Mouse (Mus musculus) left cerebral cortex, postnatal 4 days (tissue): ENCODE results near the gene Rtn4rl1. TPM values are rescaled to one million over a fixed set of nuclear protein-coding genes. Genes with fewer than 3 reads are reported as not detected.
A peak's percentile ranks its signal among the peaks of the same experiment; 100 is the strongest.

Experiments used
- DNase-seq: peaks from one replicate; pipeline ENCODE4 v3.0.0-alpha.2; 2022
- intact Hi-C: fragments of 180-260 bp; cut with DNase I; formaldehyde crosslinking; loops from one replicate; pipeline ENCODE4 v1.15.1; 2025
- total RNA-seq, 2 experiments: library from RNA; stranded (reverse); gene quantifications; 2 replicates each; pipeline ENCODE4 v1.2.3; 2021

Gene Rtn4rl1
- total RNA-seq, 2 experiments from 2014 or later: 31.6 to 35.4 TPM

DNA sequence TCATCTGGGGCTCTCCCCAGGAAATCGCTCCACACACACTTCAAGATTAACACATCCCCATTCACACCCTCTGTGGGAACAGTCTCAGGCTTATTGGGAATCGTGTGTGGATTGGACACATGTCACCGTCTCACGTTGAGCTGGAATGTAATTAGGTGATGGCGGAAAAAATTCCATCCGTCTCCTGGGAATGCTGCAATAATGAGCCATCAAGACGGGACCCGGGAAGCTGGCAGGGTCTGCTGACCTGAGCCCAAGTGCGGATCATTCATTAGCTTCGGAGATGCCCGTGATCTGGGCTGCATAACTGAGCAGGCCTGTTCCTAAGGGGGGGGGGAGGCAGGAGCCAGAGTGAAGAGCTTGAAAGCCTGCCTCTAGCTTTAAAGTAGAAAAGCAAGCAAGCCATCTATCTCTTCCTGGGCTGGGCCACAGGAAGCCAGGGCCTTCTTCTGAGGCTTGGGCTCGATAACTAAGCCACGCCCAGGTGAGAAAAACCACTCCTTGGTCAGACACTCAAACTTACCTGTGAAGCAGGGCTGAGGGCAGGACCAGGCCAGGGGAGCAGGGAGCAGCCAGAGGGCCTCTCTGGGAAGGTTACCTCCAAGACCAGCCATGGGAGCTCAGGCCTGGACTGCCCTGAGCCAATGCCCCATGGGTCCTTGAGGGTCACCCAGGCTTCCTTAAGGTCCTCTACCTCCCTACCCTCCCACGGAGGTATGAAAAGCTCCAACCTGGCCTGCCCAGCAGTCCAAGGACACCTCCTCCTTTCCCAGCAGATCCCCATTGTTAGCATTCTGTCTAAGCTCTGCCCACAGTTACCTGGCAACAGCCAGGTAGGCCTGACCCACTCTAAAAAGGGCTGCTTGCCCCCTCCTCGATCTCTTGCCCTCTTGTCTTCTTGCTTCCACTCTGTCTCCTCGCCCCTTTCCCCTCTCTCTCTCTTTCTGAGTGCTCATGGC is 52.1 kb downstream of the Rtn4rl1 start:
- intact Hi-C loops: no loop called here
- DNase-seq: no peak

DNA sequence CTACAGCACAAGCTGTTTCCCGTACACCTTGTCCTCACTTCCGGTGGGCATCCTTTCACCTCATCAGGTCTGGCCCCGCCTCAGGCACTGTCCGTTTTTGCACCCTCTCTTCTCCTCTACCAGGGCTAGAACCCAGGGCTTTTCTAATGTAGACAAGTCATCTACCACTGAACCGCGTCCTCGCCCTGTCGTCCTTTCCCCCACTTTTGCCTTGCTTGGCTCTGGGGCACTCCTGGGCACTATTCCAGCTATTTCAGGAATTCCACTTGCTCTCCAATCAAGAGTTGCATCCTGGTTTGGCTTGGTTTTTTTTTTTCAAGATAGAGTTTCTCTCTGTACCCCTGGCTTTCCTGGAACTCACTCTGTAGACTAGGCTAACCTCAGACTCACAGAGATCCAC is 53.0 kb downstream of the Rtn4rl1 start:
- DNase-seq: no peak
- intact Hi-C loops: no loop called here

DNA sequence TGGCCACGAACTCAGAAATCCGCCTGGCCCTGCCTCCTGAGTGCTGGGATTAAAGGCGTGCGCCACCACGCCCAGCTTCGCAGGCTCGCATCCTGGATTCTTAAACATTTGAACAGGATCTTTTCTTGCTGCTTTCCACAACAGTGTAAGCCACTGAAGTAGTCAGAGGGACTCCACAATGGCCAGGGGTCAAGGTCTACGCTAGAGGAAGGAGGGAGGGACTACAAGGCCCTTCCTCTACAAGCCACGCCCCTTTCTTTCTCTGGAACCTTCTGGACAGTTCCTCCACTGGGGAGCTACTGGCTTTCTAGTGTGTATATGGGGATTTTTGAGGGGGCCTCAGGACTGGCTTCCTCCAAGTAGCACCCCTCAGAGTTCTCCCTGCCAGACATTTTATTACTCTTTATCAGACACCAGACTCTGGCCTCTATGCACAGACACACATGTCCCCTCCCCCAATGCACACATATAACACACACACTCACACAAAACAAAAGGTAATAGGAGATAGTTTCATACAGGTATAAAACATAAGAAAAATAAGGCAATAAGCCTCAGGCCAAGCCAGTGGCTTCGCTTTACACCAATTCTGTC is 53.7 kb downstream of the Rtn4rl1 start:
- DNase-seq: no peak
- intact Hi-C loops: no loop called here

DNA sequence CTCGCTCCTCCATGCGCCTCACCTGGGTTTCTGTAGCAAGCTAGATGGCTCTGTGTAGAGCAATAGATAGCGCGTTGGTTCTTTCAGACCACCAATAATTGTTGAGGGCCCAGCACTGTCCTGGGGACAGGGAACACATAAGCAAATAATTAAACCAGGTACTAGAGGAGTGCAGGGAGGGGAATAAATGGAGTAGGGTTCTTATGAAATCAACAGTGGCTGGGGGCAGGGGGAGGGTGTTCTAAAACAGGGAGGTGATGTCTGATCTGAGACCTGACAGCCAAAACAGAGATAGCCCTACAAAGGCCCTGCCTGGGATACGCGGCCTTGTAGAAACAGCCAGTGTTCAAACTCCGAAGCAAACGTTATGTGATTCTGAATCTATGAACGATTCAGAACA is 56.0 kb downstream of the Rtn4rl1 start:
- intact Hi-C loops: no loop called here

DNA sequence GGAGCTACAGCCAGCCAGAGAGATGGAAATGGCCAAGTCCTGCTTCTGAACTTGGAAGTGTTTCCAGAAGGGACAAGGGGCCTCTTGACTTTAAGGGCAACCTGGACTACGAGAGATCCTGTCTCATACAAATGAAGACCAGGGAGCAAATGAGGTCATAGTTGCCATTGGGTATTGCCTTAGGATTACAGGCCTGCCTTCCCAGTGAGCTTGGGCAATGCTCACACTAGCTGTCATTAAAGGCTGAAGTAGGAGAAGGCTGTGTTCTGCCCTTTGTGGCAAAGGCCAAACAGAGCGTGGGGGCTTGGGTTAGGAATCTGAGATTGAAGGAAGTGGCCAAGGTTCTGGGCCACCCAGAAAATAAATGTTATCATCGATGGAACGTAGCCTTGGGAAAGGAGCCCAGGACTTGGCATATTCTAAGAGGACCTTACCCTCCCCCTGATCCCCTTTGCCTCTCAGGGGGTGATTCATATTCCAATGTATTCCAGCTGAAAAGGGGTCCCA is 57.5 kb downstream of the Rtn4rl1 start:
- DNase-seq: no peak
- intact Hi-C loops: no loop called here

More for the DNA sequence above, 56.0 kb downstream of the Rtn4rl1 start:
- DNase-seq: no peak

DNA sequence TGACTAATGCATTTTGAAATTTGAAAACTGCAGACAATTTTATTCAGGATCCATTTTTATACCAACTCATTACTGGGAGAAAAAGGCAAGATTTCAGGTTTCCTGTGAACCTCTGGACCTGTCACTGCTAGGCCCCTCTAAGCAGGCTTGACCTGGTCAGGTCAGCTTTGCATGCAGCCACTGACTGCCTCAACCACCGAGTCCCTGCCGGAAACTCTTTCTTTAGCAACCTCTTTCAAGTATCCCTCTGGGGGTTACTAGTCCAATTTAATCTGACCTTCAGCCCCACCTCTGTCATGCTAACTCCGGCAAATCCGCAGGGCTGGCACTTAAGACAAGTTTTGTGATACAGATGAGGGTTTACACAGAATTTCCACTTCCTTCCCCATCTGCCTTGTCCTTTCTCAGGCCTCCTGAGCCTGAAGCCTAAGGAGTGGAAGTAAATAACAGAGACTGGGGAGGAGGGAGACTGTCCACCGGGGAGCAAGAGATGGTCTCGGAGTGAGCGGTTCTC is 58.0 kb downstream of the Rtn4rl1 start:
- intact Hi-C loops: no loop called here
- no peak for DNase-seq

DNA sequence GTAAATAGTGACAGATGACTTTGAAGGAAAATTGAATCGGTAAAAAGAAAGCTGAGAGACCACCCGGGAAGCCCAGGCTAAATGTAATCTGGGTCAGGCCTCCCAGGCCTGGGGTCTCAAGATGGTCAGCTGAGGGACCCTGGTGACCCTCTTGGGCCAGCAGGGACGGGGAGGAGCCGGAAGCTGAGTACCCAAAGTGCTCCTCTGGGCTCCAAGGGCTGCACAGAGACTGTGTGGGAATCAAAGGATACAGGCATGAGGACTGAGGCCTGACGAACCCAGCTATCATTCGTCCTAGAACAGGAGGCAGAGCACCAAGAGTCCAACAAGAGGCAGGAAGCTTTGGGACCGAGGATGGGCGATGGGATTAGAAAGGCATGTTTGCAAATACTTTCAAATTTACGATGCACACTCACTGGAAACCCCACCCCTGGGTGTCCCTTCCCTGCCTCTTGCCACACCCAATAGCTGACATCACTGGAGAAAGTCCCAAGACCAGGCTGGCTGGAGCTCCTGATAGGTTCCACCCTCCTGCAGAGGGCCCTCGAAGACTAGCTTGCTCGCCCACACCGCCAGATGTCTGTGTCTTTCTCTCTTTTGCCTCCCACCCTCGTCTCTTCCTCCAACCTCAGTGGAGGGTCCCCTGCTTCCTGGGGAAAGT is 60.8 kb downstream of the Rtn4rl1 start:
- no peak for DNase-seq
- intact Hi-C loops: no loop called here

DNA sequence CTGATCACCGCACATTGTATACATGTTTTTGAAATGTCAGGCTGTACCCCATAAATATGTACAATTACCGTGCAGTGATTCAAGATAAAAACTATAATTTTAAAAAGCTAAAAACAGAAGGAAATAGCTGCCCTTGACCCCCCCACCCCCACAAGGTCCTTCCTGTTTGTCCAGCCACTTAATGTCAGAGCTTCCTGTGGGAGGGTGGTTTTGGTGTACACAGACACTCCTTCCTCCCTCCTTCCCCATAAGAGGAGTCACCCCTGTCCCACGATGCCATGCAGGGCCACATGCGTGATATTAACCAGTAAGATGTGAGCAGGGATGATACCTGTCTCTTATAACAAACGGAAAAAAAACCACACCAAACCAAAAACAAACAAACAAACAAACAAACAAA is 61.7 kb downstream of the Rtn4rl1 start:
- intact Hi-C loops: no loop called here
- no peak for DNase-seq

DNA sequence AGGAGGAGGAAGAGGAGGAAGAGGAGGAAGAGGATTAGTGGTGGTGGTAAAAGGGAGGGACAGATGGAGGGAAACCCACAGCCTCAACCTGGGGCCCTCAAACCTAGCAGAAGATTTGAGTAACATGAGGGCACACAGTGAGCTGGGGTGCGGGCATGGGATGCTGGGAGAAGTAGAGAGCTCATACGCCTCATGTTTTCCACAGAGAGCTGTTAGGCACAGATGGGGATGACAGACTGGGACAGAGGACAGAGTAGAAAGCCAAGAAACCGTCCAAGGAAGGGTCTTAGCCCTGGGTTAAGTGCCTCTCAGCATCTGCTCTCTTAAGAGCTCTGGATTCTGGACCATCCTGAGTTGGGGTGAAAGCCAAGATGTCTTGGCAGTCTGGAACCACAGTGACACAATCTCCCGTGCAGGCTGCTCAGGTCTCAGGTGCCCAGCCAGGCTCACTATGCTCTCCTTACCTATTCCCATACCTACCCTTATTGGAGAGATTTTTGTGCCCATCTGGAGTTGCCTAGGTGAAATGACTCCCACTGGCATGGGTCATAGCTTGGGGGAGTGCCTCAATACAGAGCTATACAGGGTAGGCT is 63.6 kb downstream of the Rtn4rl1 start:
- intact Hi-C loops: no loop called here

DNA sequence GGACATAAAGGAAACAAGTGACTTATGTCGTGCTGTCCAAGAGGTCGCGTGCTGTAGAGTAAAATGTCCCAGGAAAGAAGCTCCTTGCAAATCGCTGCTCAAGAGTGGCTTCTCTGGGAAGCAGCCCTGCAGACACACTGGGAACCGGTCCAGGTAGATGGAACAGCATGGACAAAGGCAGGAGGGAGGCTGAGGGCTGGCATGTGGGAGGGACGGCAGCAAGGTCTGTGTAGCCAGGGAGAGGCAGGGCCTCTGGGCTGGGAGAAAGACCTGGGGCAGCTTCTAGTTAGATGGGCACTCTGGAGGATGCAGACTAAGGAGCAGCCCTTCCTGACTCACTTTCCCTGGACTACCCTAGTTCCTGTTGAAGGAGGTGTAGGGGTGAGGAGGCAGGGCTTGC is 65.8 kb downstream of the Rtn4rl1 start:
- intact Hi-C loops: no loop called here
- peak; percentile 72 for DNase-seq

More for the DNA sequence above, 63.6 kb downstream of the Rtn4rl1 start:
- DNase-seq: no peak

DNA sequence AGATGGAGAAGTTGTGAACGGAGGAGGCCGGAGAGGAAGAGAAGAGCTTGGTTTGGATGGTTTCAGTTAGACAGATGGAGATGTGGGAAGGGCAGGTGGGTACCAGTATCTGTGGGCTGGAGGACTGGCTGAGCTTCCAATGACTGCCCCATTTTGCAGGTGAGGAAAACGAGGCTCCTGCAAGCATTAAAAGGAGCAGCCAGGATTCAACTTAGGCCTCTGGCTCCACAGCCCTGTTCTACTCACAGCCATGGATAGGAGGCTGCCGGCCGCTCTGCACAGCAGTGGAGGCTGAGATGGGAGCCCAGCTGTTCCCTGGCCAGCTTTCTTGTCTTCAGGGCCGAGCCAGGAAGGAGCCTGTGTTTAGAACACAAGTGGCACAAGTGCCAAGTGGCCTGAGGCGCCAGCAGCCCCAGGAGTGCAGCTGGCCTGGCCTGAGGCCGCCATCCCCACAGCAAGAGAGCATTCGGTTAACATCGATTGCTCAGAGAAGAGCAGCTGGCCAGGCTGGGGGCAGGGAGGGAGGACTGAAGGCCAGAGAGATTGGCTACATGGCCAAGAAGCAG is 66.5 kb downstream of the Rtn4rl1 start:
- DNase-seq: peak; percentile 87
- intact Hi-C loops: no loop called here

DNA sequence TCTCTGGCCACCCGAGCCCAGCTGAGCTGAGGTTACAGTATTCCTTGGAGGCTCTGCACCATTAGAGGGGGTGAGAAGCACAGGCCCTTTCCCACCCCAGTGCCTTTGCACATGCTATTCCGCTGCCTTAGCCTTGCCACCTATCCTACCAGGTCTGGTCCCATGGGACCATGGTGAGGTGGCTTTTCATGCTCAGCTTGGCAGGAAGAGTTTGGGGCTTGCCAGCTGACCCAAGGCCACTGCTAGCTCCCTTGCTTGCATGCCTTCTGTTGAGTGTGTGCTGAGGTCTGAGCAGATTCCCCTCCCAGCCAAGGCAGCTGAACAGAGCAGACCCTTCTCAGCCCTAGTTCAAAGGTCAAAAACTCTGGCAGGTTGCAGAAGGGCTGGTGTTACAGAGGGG is 67.4 kb downstream of the Rtn4rl1 start:
- intact Hi-C loops: no loop called here
- DNase-seq: no peak

DNA sequence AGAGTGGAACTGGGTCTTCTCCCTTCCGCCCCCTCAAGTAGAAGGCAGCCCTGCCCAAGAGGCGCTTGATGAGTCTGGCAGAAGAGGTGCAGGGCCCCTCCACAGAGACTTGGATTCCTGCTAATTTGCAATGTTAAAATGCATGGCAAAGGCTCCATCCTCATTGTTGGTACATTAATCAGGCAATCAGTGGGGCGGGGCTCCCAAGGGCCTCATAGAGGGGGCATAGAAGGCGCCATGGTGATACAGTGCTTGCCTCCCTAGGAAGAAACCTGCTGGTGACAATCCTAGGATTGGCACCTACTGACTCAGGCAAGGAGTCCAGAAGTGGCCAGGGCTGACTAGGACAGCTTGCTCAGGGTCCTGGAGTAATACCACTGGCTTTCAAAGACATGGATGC is 68.1 kb downstream of the Rtn4rl1 start:
- DNase-seq: no peak
- intact Hi-C loops: no loop called here

DNA sequence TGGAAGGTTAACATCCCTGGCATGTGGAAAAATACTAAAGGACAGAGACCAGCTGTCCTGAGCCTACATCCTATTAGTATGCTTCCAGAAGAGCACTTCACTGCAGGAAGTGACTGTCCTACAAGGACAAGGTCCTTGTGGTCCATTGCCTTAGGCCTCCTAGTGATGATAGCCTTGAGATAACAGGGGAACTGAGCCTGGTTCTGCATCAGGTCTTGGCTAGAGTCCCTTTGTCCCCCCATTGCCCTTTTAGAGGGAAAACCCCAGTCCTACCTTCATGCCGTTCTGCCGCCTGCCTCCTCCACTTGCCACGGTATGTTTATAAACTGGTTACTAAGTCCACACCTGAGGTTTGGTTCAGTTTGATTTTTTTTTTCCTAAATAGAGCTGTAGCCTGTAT is 68.6 kb downstream of the Rtn4rl1 start:
- DNase-seq: no peak
- intact Hi-C loops: no loop called here

DNA sequence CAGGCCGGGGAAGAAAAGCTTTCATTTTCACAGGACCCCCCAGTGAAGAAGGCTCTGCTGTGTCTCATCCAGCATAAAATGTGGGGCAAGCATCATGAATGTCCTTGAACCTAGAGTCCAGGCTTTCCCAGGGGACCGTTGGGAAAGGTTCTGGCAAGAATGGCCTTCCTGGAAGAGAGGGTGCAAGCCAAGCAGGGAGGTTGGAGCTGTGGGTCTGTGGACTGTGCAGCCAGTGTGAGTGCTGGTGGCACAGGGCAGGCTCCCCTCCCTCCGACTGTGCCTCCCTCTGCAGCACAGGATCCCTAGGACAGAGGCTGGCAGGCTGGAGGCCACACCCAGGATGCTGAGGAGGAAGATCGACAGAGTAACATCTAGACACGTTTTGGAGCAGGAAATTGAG is 69.2 kb downstream of the Rtn4rl1 start:
- intact Hi-C loops: no loop called here
- no peak for DNase-seq

DNA sequence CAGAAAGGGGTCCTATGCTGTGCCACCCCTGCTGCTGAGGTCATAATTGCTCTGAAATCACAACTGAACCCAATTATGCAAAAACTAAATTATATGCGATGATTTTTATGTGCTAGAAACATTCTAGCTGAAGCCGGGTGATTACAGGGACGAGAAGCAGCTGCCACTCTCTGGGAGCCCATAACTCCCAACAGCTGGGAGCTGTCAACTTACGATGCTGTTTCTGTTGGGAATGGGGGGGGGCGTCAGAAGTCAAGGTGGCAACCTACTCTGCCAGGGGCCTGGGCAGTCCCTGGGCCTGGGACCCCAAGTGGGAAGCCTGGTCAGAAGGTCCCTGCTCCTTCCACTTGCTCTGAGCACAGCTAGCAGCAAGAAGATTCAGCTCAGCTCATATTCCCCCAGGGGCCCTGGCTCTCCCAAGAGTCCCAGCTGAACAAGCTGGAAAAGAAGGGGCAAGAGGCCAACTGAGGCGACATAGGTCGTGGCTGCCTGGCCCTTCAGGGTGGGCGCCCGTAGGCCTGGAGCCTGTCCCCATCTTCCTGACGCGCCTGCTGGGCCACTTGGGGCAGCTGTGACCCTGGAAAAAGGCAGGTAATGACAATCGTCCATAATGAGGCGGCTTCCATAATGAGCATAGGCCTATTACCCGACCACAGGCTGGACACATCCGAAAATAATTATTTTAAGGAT is 69.8 kb downstream of the Rtn4rl1 start:
- intact Hi-C loops: no loop called here

DNA sequence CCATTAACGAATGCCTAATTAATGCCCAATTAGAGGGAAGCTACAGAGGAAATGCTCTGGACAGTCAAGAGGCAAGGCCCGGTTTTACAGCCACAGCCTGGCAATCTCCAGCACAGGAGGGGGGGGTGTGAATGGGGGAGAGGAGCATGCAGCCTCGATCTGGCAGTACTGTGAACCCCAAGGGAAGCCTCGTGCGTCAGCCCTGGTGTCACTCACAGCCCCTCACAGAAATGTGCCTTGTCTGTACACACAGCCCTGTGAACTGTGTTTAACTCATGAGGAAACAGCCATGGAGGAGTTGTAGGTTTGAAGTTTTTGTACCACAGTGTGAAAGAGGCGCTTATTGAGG is 70.4 kb downstream of the Rtn4rl1 start:
- intact Hi-C loops: no loop called here
- no peak for DNase-seq

More for the DNA sequence above, 69.8 kb downstream of the Rtn4rl1 start:
- no peak for DNase-seq

DNA sequence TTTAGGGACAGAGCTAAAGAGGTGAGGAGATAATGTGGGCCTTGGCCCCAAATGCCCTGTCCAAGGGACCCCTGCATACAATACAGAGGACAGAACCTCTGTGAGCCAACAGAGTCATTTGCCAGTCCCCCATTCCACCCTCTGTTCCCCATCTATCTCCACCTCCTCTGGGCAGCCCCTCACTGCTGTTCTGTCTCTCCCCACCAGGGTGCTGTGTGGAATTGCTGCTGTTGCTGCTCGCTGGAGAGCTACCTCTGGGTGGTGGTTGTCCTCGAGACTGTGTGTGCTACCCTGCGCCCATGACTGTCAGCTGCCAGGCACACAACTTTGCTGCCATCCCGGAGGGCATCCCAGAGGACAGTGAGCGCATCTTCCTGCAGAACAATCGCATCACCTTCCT is 71.0 kb downstream of the Rtn4rl1 start:
- intact Hi-C loops: no loop called here
- no peak for DNase-seq

DNA sequence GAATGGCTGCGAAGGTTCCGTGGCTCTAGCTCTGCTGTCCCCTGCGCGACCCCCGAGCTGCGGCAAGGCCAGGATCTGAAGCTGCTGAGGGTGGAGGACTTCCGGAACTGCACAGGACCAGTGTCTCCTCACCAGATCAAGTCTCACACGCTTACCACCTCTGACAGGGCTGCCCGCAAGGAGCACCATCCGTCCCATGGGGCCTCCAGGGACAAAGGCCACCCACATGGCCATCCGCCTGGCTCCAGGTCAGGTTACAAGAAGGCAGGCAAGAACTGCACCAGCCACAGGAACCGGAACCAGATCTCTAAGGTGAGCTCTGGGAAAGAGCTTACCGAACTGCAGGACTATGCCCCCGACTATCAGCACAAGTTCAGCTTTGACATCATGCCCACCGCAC is 72.0 kb downstream of the Rtn4rl1 start:
- no peak for DNase-seq
- intact Hi-C loops: no loop called here

DNA sequence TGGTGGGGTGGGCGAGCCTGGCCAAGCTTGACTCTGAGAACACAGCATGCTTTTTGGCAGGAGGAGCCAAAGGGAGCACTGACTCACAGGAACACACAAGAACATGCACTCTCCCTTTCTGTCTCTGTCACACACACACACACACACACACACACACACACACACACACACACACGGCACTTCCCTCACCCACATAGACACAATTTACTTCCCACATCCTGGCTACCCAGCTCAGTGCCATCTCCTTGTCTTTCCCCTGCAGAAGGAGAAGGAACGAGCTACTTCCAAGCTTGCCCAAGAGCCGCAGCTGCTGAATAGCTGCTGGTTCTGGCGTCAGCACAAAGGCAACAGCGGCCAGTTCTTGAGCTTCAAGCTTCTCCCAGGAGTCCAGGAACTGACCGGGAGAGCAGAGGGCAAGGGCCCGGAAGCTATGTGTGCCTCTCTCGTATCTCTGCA is 74.3 kb downstream of the Rtn4rl1 start:
- peak; percentile 57 for DNase-seq
- intact Hi-C loops: no loop called here
